Mouse (Mus musculus): ENCODE results near the gene Klhl7. TPM values are rescaled to one million over a fixed set of nuclear protein-coding genes. Genes with fewer than 3 reads are reported as not detected.
"Not testable (repeated sequence)": the region's sequence is repeated elsewhere in the genome, so short reads cannot be mapped to it uniquely, and the experiment has no call there.

Gene Klhl7
- total RNA-seq, 2 experiments from 2014 or later = 35.0 to 41.5 TPM

DNA sequence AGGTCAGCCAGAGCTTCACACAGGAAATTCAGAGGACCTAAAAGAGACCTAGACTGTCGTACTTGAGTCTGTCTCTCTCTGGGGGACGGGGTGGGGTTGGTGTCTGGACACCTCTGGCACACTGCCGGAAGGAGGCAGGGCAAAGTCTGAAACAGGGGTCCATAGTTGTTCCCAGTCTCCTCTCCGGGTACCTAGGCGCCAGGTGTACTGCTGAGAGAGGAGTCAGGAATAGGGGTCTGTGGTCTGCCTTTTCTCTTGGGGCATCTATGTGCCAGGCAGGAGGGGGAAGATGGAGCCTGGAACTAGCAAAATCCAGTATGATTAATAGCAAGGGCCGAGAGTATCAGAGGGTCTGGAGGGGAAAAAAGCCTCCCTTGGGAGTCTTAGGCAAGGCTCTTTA is 5.0 kb upstream of the Klhl7 start:
- DNase-seq = no peak

DNA sequence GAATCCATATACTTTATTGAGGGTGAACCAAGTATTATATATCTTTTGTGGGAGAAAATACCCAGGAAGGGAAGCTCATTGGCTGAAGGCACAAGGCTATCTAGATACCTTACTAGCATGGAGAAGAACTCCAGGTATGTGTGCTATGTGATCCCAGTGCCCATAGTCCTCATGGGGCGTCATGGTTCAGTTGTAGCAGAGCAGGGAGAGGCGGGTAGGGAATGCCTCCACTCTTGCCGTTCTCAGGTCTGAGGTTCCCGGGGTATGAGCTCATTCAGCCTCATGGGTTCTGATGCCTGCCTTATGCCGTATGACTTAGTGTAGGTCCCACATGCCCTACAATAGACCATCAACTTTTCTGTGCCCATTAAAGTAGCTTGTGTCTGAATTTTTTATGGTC is 4.5 kb upstream of the Klhl7 start:
- no peak for DNase-seq

DNA sequence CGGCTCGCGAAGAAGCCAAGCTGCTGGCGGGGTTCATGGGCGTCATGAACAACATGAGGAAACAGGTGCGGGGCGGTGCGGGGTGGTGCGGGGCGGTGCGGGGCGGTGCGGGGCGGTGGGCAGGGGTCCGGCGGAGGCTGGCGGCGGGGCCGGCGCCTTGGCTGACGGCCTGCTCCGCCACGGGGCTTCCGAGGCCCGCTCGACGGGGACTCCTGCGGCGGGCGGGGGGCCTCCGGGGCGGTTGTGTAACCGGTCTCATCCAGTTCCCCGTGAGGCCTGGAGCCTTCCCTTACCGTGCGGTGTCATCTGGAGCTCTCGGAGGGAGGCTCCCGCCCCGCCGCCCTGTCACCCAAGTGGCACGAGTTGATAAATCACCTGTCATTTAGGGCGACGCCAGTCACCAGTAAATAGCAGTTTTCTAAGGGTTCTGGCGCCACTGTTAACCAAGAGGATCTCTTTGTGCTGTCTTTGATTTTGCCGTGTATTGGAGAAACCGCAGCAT is 456 bp downstream of the Klhl7 start:
- DNase-seq = peak; percentile 69

DNA sequence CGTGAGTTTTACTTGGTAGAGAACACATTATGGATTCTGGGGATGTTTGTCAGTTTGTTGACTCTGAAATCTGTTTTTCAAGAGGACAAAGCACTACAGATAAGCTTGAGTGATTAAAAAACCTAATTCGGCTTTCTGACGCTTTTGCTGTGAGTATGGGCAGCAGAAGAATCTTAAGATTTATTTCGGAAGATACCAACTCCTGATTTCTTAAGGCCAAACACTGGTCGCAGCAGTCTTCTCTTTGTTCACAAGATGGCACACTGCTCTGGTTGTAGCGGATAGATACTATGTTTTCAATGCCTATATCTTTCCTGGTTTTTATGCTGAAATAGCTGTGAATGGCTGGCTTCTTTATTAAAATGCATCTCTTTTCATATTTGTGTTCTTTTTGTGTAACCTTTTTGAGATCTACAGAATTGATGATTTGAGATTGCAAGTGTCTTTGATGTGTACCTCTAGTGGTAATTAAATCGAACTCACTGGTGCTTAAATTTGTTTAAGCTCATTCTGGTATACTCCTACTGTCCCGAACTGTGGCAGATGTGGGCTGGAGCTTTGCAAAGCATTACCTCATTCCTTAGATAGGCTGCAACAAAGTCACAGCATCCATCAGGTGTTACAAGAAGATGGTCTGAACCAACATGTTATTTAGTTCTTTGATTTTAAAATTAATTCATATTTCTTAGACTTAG is 1.2 kb downstream of the Klhl7 start:
- no peak for DNase-seq

DNA sequence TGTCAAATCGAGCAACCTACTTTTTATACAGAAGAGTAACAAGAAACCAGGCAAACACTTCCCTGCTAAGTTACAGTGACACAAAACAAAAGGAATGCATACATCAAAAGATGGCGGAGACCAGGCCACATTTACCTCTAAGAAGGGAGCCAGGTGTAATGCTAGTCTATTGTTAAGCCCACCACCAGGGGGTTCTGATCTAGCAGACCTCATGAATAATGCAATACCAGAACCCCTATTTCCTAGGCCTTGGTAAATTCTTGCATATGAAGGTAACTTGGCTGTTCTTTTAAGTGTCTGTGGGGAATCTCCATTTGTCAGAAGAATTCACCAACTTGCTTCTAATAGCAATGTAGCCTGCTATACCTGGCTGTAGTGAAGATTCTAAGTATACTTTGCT is 2.8 kb downstream of the Klhl7 start:
- DNase-seq = not testable (repeated sequence)

DNA sequence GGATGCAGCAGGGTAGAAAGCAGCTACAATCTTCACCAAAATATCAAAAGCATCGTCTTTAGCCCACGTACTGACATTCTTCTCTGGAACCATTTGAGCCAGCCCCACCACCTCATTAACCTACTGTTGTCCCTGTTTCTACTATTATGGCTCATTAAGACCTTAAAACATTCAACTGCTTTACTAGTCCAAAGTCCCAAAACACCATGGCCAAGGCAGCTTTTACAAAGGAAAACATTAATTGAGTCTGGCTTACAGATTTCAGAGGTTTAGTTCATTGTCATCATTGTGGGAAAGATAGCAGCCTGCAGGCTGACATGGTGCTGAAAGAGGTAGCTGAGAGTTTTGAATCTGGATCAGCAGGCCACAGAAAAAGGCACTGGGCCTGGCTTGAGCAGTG is 3.4 kb downstream of the Klhl7 start:
- no peak for DNase-seq

DNA sequence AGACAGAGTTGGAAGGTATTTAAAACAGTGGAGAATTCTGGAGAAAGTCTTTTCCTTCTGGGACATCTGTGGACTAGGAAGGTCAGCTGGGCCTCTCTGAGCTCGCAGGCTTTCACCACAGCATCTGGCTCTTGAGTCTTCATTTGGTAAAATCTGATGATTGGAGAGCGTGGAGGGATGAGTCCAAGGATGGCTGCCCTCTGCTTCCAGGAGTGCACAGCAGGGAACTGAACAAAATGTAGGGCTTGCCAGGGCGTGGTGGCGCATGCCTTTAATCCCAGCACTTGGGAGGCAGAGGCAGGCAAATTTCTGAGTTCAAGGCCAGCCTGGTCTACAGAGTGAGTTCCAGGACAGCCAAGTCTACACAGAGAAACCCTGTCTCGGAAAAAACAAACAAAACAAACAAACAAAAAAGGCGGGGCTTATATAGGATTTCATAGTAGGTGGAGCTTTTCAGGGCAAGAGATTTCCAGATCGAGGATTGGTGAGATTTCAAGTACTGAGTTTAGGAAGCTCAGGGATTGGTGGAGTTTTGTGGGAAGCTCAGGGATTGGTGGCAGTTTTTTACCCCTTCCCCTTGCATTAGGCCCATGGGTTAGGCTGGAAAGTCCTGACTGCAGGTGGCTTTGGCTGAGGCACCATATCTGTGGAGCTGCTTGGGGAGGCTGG is 6.8 kb downstream of the Klhl7 start:
- DNase-seq = no peak

DNA sequence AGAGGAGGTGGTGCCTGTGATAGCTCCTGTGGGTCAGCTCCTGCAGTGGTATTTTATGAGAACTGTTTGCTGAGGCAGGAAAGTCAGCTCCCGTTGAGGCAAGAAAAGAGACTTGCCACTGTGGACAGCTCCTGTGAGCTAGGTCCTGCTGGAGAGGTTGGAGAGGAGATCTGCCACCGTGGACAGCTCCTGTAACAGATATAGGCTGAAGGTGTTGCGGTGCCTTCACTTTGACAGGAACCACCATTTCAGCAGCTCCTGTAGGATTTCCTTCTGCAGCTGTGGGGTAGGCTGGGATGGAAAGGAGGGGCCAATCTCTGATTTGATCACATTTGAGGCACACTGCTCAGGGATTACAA is 7.3 kb downstream of the Klhl7 start:
- DNase-seq = no peak

DNA sequence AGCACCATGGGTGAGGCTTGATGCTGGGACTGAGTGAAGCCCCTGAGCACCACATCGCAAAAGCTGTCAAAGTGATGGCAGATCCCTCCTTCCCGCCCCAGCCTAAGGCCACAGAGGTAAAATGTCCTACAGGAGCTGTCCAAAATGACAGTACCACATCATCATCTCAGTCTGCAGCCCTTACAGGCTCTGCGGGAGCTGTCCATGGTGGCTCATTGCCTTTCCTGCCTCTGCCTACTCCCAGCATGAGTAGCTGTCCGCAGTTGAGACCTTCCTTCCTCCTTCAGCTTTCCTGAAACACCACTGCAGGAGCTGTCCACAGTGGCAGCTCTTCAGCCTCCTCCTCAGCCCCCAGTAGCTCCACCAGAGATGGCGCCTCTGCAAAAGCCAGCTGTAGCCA is 9.7 kb downstream of the Klhl7 start:
- DNase-seq = peak; percentile 20

DNA sequence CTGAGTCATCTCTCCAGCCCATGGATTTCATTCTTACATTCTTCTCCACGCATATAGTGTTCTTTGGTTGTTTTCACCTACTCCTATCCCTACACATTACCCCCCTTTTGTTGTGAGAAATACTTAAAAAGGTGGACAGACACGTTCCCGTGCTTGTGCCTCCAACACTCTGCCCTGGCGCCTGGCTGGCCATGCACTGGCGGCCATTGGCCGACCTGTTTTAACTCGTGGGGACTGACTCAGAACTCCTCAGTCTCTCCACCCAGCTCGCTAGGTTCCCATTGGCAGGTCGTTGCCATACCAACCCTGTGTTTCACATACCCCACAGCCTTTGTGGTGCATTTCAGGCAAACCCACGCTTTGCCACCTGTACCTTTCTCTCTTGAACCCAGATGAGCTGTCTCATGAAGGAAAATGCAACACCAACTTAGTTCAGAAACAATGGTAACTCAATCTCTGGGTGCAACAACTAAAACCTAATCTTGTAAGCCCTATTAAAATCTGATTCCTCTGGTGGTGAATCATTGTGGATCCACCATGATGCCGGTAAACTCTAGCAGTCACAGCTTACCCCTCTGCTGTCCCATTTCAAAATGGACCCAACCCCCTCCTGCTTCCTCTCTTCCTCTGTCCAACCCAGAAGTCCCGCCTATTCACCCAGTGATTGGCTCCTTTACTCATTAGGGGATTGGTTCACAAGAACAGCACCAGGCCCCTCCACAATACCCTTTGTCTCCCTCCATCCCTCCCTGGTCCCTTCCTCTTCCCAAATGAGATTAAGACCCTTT is 11.9 kb downstream of the Klhl7 start:
- DNase-seq = no peak

DNA sequence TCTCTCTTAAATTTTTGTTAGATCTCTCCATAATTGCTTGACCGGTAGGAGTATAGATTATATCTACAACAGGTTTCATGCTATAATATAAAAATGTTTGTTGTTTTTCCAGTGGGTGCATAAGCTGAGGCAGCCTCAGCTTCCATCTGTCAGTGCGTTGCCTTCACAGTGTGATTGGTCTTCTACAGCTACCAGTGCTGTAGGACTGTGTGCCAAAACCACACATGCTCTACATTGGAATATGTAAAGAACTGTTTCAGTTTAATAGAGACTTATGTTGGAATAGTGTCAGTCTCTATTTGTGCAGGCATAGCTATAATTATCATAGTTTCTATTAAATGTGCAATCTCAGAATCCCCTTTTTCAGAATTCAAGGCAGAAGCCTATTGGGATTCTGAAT is 21.8 kb downstream of the Klhl7 start:
- DNase-seq = no peak

DNA sequence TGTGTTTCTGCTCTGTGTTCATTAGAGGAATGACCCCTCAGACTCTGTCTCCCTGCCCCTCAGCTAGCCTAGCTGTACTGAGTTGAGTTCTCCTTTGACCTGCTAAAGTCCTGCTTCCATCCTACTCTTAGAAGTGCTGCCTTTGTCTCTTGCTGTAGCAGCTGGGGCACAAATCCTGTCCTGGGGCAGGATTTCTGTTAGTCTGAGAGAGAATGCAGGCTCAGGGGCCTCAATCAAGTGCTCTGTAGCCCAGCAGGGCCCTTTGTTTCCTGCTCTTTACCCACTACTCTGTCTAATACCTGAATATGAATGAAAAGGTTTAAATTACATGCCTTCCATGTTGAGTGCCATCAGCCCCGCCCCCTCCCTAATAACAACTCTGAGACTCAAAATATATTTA is 23.8 kb downstream of the Klhl7 start:
- no peak for DNase-seq

DNA sequence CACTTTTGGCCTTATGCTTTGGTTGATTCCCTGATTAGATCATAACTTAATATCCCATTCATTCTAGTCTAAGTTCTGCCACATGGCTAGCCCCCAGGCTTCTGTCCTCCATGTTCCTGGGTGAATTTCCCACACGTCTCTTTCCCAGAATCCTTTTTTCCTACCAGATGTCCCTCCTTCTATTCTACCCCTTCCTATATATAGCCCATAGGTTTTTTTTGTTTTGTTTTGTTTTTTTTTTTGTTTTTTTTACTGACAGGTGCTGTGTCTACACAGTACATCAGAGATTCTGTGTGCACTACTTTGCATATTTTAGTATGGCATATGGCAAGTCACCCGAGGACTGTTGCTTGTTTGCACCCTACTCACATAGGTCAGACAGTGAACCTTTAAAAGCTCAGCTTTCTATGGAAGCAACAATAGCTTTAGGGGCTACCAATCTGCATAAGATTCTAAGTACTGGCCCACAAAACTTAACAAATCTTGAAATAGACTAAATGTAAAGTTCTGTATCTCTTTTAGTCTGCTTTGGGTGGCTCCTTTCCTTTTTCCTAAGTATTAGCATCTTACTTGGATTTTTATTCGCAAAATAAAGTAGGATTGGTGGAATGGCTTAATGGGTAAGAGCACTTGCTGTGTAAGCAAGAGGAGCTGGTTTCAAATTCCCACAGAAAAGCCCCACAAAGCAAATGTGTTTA is 24.3 kb downstream of the Klhl7 start:
- no peak for DNase-seq

DNA sequence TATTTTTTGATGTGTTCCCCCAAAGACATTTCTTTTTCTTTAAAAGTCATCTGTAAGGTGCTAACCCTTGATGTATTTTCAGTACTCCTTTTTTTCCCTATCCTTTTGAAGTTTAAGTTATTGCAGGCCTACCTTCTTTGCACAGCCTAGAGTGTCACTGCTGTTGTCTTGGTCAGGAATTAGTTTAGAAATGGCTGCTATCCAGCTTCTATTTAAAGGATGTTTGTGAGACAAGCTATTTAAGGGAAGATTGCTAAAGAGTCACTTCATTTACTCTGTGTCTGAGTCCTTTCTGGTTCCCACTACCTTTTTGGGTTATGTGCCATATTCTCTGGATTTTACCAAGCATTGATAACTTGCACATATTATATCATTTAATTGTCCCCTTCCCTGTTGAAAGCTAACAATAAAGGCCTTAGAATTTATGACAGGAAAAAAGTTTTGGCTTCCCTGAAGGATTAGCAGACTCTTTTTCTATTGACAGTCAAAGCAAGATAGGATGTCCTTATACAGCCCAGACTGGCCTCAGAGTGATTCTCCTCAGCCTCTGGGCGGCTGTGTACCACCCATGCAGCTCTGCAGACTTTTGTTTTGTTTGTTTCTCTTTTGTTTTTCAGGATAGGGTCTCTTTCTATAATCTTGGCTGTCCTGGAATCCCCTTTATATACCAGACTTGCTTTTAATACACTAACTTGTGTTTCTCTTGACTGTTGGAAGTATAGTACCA is 25.7 kb downstream of the Klhl7 start:
- DNase-seq = no peak

DNA sequence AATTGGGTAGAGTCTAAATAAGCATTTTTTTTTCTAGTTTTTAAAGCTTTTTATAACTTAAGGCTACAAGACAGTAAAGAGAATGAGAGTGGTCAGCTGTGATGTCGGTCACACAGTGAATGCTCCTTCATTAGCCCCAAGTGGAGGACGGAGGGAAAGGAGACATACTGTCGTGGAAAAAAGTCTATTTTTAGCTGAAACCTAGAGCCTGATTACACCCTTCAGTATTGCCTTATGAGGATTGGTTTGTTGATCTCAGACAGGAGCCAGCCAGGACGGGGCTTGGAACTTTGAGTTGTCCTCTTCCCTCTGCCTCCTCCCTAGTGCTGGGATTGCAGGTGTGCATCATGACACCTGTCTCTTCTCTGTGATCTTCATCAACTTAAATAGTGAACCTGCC is 26.6 kb downstream of the Klhl7 start:
- DNase-seq = no peak

DNA sequence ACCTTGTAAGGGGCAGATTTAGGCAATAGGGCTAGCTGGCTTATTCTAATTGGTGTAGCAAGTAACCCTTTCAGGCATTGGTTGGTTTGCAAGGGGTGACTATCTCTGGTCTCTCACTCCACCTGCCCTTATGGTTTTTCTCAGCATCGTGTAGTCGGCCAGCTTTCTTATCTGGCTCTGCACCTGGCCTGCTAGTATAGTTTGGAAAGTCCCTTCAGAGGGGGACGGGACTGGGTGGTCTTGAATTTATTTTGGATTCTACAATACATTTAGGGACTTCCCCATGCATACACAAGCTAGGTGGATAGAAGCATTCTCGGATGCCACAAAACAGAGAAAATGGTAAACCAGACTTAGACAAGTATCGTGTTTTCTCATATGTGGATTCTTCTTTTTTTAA is 46.6 kb downstream of the Klhl7 start:
- no peak for DNase-seq

DNA sequence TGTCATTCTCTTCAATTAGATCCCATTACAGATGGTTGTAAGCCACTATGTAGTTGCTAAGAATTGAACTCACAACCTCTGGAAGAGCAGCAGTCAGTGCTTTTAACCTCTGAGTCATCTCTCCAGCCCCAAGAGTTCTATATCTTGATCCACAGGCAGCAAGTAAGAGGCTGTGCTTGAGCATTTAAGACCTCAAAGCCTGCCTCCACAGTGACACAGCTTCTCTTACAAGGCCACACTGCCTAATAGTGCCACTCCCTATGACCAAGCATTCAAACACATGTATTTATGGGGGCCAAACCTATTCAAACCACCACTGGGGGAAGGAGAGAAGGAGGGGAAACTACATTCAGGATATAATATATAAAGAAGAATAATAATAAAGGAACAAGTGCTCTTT is 51.8 kb downstream of the Klhl7 start:
- DNase-seq = no peak

DNA sequence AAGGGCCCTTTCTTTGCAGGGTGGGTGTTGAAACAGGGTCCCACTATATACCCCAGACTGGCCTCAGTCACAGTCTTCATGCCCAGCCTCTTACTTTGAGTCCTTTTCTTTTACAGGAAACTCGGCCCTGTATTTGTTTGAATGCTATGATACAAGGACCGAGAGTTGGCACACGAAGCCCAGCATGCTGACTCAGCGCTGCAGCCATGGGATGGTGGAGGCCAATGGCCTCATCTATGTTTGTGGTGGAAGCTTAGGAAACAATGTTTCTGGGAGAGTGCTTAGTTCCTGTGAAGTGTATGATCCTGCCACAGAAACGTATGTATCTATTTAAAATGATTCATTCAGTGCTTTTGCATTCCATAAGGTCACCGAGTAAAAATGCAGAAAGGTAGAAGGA is 56.4 kb downstream of the Klhl7 start:
- no peak for DNase-seq

DNA sequence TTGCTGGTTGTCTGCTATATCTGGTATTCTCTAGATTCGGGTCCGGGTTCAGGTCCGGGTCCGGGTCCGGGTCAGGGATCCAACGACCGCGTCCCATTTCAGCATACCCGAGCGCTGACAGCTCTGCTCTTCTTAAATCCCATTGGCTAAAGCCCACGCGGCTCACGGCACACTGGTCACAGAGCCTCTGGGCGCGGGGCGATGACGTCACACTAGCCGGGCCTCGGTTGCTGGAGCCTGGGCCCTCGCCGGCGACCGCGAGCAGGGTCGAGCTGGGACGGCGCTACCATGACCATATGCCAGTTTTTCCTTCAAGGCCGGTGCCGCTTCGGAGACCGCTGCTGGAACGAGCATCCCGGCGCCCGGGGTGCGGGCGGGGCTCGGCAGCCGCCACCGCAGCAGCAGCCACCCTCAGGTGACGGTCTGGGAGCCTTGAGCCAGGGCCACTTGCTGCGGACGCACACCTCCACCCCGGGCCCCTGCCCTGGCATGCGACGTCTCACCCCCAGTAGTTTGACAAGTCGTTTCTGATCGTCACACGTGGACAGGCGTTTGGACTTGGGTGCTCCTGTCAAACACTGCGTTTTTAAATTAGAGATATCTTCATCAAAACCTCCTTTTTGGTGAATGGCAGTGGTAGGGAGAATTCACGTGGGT is 64.5 kb downstream of the Klhl7 start, which contains the start of gene Nupl2:
Gene Nupl2, plus strand, starts transcription at position 175 of the 657 bp plus-strand sequence.
- peak; percentile 96 for DNase-seq

DNA sequence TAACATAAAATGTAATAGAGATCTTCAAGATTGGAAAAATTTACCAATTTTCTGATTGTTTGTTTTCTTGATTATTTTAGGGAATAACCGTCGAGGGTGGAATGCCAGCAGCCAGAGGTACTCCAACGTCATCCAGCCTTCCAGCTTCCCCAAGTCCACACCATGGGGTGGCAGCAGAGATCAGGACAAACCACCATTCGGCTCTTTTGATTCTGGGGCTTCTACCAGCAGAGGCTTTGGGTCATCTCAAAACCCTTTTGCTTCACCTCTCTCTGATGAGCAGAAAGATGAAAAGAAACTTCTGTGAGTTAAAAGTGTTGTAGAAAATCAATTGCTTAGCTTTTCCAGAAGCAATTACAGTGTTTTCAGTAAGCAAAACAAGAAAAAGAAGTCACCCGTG is 66.9 kb downstream of the Klhl7 start:
- no peak for DNase-seq

DNA sequence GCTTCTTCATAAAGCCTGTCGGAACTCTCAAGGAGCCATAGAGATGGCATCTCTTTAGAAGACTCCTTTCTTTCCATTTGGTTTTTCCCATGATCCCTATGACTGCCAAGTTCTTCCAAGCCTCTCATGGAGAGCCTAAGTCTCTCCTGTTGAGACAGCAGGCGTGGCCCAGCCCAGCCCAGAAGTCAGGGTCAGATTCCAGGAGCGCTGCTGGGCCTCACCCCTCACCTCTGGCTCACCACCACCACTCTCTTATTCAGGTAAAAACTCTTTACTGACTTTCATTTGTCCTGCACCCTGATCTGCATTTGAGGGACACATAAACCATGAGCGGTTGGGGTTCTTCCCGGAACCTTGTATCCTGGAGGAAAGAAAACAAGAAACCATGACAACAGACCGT is 69.5 kb downstream of the Klhl7 start:
- no peak for DNase-seq

Data from gastrocnemius, postnatal 10 days (tissue).